Mouse (Mus musculus): ENCODE measurements around the gene 2510009E07Rik.

Gene 2510009E07Rik

GRCm38 (mm10) chr16:21694463-21695241 is at the start of gene 2510009E07Rik:
TSS of gene 2510009E07Rik (minus strand) at chr16:21694665.
- peak; percentile 26 to 60 for DNase-seq (ENCODE audit: low spot score in 2 of 2)

- no peak for DNase-seq (ENCODE audit: low spot score in 2 of 2)
Measured at GRCm38 (mm10) chr16:21743401-21743800, 48.9 kb upstream of the 2510009E07Rik start.

- DNase-seq (ENCODE audit: low spot score in 2 of 2) = no peak
Measured at GRCm38 (mm10) chr16:21742898-21743297, 48.4 kb upstream of the 2510009E07Rik start.

GRCm38 (mm10) chr16:21742191-21742870 is 47.9 kb upstream of the 2510009E07Rik start:
- DNase-seq (ENCODE audit: low spot score in 2 of 2) = no peak

GRCm38 (mm10) chr16:21741542-21741941 is 47.1 kb upstream of the 2510009E07Rik start:
- DNase-seq (ENCODE audit: low spot score in 2 of 2) = no peak

GRCm38 (mm10) chr16:21735638-21736037 is 41.2 kb upstream of the 2510009E07Rik start:
- no peak for DNase-seq (ENCODE audit: low spot score in 2 of 2)

- peak; percentile 51 to 81 for DNase-seq (ENCODE audit: low spot score in 2 of 2)
Measured at GRCm38 (mm10) chr16:21727897-21728364, 33.5 kb upstream of the 2510009E07Rik start.

- DNase-seq (ENCODE audit: low spot score in 2 of 2) = no peak
Measured at GRCm38 (mm10) chr16:21727421-21727820, 33.0 kb upstream of the 2510009E07Rik start.

DNA sequence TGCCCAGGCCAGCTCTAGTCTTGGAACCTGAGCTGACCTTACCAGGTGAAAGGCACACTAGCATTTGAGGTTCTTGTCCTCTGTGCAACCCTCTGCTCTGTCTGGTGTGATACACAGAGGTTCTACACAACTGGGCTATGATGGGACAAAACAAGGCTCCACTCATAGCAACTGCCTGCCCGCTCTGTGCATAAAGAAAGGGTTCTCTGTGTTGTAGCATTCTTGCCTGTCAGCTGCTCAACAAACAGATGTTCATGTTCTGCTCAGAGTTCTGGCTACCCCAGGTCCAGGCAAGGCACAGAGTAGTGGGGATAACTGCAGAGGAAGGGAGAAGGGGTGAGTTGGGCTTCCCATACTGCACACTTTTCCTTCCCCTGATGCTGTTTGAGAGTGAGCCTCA is 29.8 kb upstream of the 2510009E07Rik start:
- no peak for DNase-seq (ENCODE audit: low spot score in 2 of 2)

- no peak for DNase-seq (ENCODE audit: low spot score in 2 of 2)
Measured at GRCm38 (mm10) chr16:21719770-21720169, 25.3 kb upstream of the 2510009E07Rik start.

GRCm38 (mm10) chr16:21714516-21714915 is 20.1 kb upstream of the 2510009E07Rik start:
- no peak for DNase-seq (ENCODE audit: low spot score in 2 of 2)

DNA sequence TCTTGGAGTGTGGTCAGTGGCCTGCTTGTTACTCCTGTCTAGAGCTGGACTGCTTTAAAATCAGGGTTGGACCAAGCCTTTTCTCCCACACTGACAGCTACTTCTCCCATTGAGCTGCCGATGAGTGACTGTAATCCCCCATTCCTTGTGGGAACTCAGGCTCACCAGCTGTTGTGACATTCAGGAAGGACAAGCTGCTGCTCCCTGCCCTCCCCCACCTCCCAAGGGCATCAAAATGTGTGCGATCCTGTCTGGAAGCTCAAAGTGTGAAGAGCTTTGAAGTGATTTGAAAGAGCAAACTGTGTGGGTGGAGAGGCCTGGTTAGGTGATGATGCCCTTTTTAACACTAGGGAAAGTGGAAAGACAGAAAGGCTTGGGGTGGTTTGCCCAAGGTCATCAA is 15.9 kb upstream of the 2510009E07Rik start:
- no peak for DNase-seq (ENCODE audit: low spot score in 2 of 2)

- DNase-seq (ENCODE audit: low spot score in 2 of 2) = no peak
Measured at GRCm38 (mm10) chr16:21704691-21705090, 10.2 kb upstream of the 2510009E07Rik start.

- DNase-seq (ENCODE audit: low spot score in 2 of 2) = no peak
Measured at GRCm38 (mm10) chr16:21702314-21702690, 7.8 kb upstream of the 2510009E07Rik start.

- DNase-seq (ENCODE audit: low spot score in 2 of 2) = no peak
Measured at GRCm38 (mm10) chr16:21701611-21702313, 7.3 kb upstream of the 2510009E07Rik start.

DNA sequence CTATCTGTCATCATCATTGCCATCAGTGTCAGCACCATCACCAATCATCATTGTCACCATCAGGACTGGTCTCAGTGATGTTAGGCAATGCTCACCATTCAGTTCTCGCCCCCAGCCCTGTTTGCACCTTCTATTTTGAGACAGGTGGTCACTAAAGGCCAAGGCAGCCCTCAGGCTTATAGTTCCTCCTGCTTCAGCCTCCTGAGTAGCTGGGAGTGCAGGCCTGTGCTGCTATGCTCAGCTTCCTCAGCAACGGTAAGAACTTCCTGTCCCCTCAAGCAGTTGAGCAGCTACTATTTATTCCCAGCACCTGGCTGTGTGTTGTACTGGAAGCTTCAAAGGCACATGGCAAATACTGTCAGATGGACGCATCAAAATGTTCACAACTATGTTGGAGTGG is 3.7 kb upstream of the 2510009E07Rik start:
- no peak for DNase-seq (ENCODE audit: low spot score in 2 of 2)

DNA sequence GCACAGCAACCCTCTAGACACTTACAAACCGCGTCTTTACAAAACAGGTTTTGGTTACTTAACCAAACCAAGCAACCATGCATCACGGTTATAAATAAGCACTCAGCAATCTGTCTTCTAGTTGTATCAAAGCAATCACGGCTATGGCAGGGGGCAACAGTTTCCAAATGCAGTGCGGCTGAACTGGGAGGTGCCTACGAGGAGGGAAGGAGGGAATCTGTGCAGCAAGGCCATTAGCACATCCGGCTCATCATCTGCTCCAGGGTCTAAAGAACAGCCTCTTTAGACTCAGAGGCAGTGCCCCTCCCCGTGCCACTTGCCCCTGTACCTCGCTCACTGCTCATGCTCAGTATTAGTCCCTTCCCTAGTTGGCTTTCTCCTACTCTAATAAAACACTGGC is 2.5 kb upstream of the 2510009E07Rik start:
- no peak for DNase-seq (ENCODE audit: low spot score in 2 of 2)

- no peak for DNase-seq (ENCODE audit: low spot score in 2 of 2)
Measured at GRCm38 (mm10) chr16:21695242-21695578, 745 bp upstream of the 2510009E07Rik start.

GRCm38 (mm10) chr16:21693981-21694462 is 443 bp downstream of the 2510009E07Rik start:
- DNase-seq (ENCODE audit: low spot score in 2 of 2) = peak in 1 of 2 experiments; percentile 43

- DNase-seq (ENCODE audit: low spot score in 2 of 2) = no peak
Measured at GRCm38 (mm10) chr16:21690216-21690755, 4.2 kb downstream of the 2510009E07Rik start.

DNA sequence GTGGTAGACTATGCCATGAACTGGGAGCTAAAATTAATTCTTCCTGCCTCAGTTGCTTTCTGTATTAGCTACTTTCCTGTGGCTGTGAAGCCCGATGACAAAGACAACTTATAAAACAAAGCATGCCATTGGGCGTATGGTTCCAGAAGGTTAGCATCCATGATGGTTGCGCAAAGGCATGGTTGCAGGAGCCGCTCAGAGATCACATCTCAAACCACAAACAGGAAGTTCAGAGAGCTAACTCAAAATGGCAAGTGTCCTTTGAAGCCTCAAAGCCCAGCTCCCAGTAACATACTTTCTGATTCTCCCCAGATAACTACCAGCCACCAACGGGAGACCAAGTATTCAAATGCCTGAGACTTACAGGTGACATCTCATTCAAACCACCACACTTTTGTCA is 5.3 kb downstream of the 2510009E07Rik start:
- no peak for DNase-seq (ENCODE audit: low spot score in 2 of 2)

GRCm38 (mm10) chr16:21687406-21687805 is 7.1 kb downstream of the 2510009E07Rik start:
- no peak for DNase-seq (ENCODE audit: low spot score in 2 of 2)

All from spleen, postnatal 10 days (tissue).